Mouse (Mus musculus) MEL (cell line): ENCODE data around the gene Lrrc61. TPM values are rescaled to one million over a fixed set of nuclear protein-coding genes. Genes with fewer than 3 reads are reported as not detected.

ENCODE experiments used
- DNase-seq: peaks from one replicate; pipeline ENCODE4 v3.0.0; 2011; ENCODE audit warnings: low read depth, low spot score
- H3K27ac ChIP-seq: 2 replicates; pipeline ENCODE4 v1.5.1; 2012; ENCODE audit warnings: low read depth, mild to moderate bottlenecking, control low read depth, low read length, moderate library complexity; ENCODE audit not compliant: control insufficient read depth
- H3K27me3 ChIP-seq, 2 experiments: fragments of 150-350 bp in 1 of 2; sonication (generic) in 1 of 2; 2 replicates each; pipeline ENCODE4 v1.6.1; 2012; ENCODE audit warnings: low read length in 2 of 2, mild to moderate bottlenecking in 2 of 2, improper control_type of control experiment in 1 of 2, moderate library complexity in 1 of 2; ENCODE audit not compliant: insufficient read depth in 2 of 2, control insufficient read depth in 1 of 2
- H3K36me3 ChIP-seq, 2 experiments: 2 replicates each; pipeline ENCODE4 v1.6.1; 2012 to 2014; ENCODE audit warnings: low read length in 2 of 2, improper control_type of control experiment in 1 of 2, inconsistent platforms in 1 of 2, mild to moderate bottlenecking in 1 of 2; ENCODE audit not compliant: insufficient read depth in 2 of 2, control insufficient read depth in 1 of 2
- H3K4me1 ChIP-seq, 2 experiments: fragments of 150-350 bp in 1 of 2; sonication (generic) in 1 of 2; 2 replicates each; pipeline ENCODE4 v1.6.1; 2012; ENCODE audit warnings: low read length in 2 of 2, improper control_type of control experiment in 1 of 2, mild to moderate bottlenecking in 1 of 2; ENCODE audit not compliant: insufficient read depth in 2 of 2, control insufficient read depth in 1 of 2
- H3K4me3 ChIP-seq, 2 experiments: fragments of 150-350 bp in 1 of 2; sonication (generic) in 1 of 2; 2 replicates each; pipeline ENCODE4 v1.5.1; 2012; ENCODE audit warnings: low read depth in 2 of 2, low read length in 2 of 2, mild to moderate bottlenecking in 2 of 2, moderate library complexity in 2 of 2, control low read depth in 1 of 2, improper control_type of control experiment in 1 of 2; ENCODE audit not compliant: control insufficient read depth in 1 of 2, insufficient read depth in 1 of 2
- H3K79me2 ChIP-seq: 2 replicates; pipeline ENCODE4 v1.6.1; 2012; ENCODE audit warnings: mild to moderate bottlenecking, low read length, moderate library complexity; ENCODE audit not compliant: control insufficient read depth, poor library complexity, insufficient read depth
- H3K9ac ChIP-seq: 2 replicates; pipeline ENCODE4 v1.6.1; 2012; ENCODE audit warnings: low read depth, mild to moderate bottlenecking, control low read depth, low read length, moderate library complexity; ENCODE audit not compliant: control insufficient read depth, poor library complexity, severe bottlenecking
- H3K9me3 ChIP-seq: fragments of 150-350 bp; sonication (generic); replicated peaks from 2 replicates; pipeline ENCODE4 v1.6.1; 2012; ENCODE audit warnings: mild to moderate bottlenecking, low read length, improper control_type of control experiment, moderate library complexity; ENCODE audit not compliant: insufficient read depth
- CHD2 ChIP-seq: IDR thresholded peaks from 2 replicates; pipeline ENCODE4 v1.6.1; 2011; ENCODE audit warnings: low read length, improper control_type of control experiment
- CTCF ChIP-seq, 3 experiments: IDR thresholded peaks in 2 of 3; conservative IDR thresholded peaks in 1 of 3; 2 replicates each; pipeline ENCODE4 v1.5.1; 2011 to 2012; ENCODE audit warnings: low read length in 3 of 3, low read depth in 2 of 3, mild to moderate bottlenecking in 2 of 3, improper control_type of control experiment in 1 of 3, inconsistent platforms in 1 of 3, mixed read lengths in 1 of 3, moderate library complexity in 1 of 3; ENCODE audit not compliant: control insufficient read depth in 1 of 3, insufficient read depth in 1 of 3, poor library complexity in 1 of 3, severe bottlenecking in 1 of 3
- E2F4 ChIP-seq: IDR thresholded peaks from 2 replicates; pipeline ENCODE4 v1.6.1; 2011; ENCODE audit warnings: low read depth, low read length, improper control_type of control experiment, borderline replicate concordance
- EP300 ChIP-seq, 2 experiments: IDR thresholded peaks; 2 replicates each; pipeline ENCODE4 v1.6.1; 2011; ENCODE audit warnings: improper control_type of control experiment in 2 of 2, low read length in 2 of 2, low read depth in 1 of 2, mild to moderate bottlenecking in 1 of 2
- ETS1 ChIP-seq: IDR thresholded peaks from 2 replicates; pipeline ENCODE4 v1.6.1; 2012; ENCODE audit warnings: low read depth, mild to moderate bottlenecking, inconsistent platforms, low read length, improper control_type of control experiment, moderate library complexity
- GABPA ChIP-seq: IDR thresholded peaks from 2 replicates; pipeline ENCODE4 v1.6.1; 2012; ENCODE audit warnings: low read depth, mild to moderate bottlenecking, inconsistent platforms, low read length, improper control_type of control experiment, moderate library complexity
- HCFC1 ChIP-seq: IDR thresholded peaks from 2 replicates; pipeline ENCODE4 v1.6.1; 2012; ENCODE audit warnings: low read depth, mild to moderate bottlenecking, inconsistent platforms, low read length, improper control_type of control experiment, moderate library complexity
- JUND ChIP-seq: IDR thresholded peaks from 2 replicates; pipeline ENCODE4 v1.6.1; 2011; ENCODE audit warnings: low read depth, mild to moderate bottlenecking, improper control_type of control experiment, low read length
- KAT2A ChIP-seq: conservative IDR thresholded peaks from 2 replicates; pipeline ENCODE4 v1.6.1; 2012; ENCODE audit warnings: low read depth, low read length, improper control_type of control experiment, inconsistent platforms
- MEF2A ChIP-seq: IDR thresholded peaks from 2 replicates; pipeline ENCODE4 v1.6.1; 2014; ENCODE audit warnings: low read depth, mild to moderate bottlenecking, inconsistent platforms, low read length, improper control_type of control experiment; ENCODE audit not compliant: poor library complexity, insufficient replicate concordance, severe bottlenecking; ENCODE audit errors: extremely low read depth
- MYB ChIP-seq: IDR thresholded peaks from 2 replicates; pipeline ENCODE4 v1.6.1; 2011; ENCODE audit warnings: mild to moderate bottlenecking, low read depth, low read length, improper control_type of control experiment
- MYC ChIP-seq: IDR thresholded peaks from 2 replicates; pipeline ENCODE4 v1.6.1; 2011; ENCODE audit warnings: low read depth, mild to moderate bottlenecking, low read length, improper control_type of control experiment, moderate library complexity
- NELFE ChIP-seq: IDR thresholded peaks from 2 replicates; pipeline ENCODE4 v1.6.1; 2011; ENCODE audit warnings: low read depth, low read length, improper control_type of control experiment
- NRF1 ChIP-seq: IDR thresholded peaks from 2 replicates; pipeline ENCODE4 v1.6.1; 2014; ENCODE audit warnings: low read depth, mild to moderate bottlenecking, inconsistent platforms, low read length, improper control_type of control experiment, moderate library complexity; ENCODE audit not compliant: poor library complexity, insufficient read depth, severe bottlenecking
- POLR2A ChIP-seq, 2 experiments: IDR thresholded peaks; 2 replicates each; pipeline ENCODE4 v1.6.1; 2011 to 2012; ENCODE audit warnings: low read length in 2 of 2, mild to moderate bottlenecking in 2 of 2, control low read depth in 1 of 2, improper control_type of control experiment in 1 of 2, low read depth in 1 of 2, moderate library complexity in 1 of 2; ENCODE audit not compliant: control insufficient read depth in 1 of 2, insufficient read depth in 1 of 2, poor library complexity in 1 of 2
- POLR2AphosphoS2 ChIP-seq: IDR thresholded peaks from 2 replicates; pipeline ENCODE4 v1.6.1; 2011; ENCODE audit warnings: low read length, improper control_type of control experiment
- POLR2AphosphoS5 ChIP-seq: IDR thresholded peaks from 2 replicates; pipeline ENCODE4 v1.6.1; 2012; ENCODE audit warnings: low read depth, borderline replicate concordance, mild to moderate bottlenecking, inconsistent platforms, low read length, moderate library complexity, mixed read lengths
- RCOR1 ChIP-seq: IDR thresholded peaks from 2 replicates; pipeline ENCODE4 v1.6.1; 2012; ENCODE audit warnings: low read depth, mild to moderate bottlenecking, inconsistent platforms, low read length, improper control_type of control experiment
- SIN3A ChIP-seq: IDR thresholded peaks from 2 replicates; pipeline ENCODE4 v1.6.1; 2012; ENCODE audit warnings: low read length, improper control_type of control experiment, inconsistent platforms
- TAL1 ChIP-seq: IDR thresholded peaks from 2 replicates; pipeline ENCODE4 v1.6.1; 2012; ENCODE audit warnings: mild to moderate bottlenecking, inconsistent platforms, low read length, moderate library complexity, mixed read lengths
- TCF12 ChIP-seq: IDR thresholded peaks from 2 replicates; pipeline ENCODE4 v1.6.1; 2014; ENCODE audit warnings: low read depth, mild to moderate bottlenecking, inconsistent platforms, low read length, improper control_type of control experiment, moderate library complexity
- USF2 ChIP-seq, 2 experiments: IDR thresholded peaks; 2 replicates each; pipeline ENCODE4 v1.6.1; 2011 to 2012; ENCODE audit warnings: improper control_type of control experiment in 2 of 2, low read length in 2 of 2, borderline replicate concordance in 1 of 2, inconsistent platforms in 1 of 2, low read depth in 1 of 2, mild to moderate bottlenecking in 1 of 2; ENCODE audit not compliant: insufficient read depth in 1 of 2
- ZKSCAN1 ChIP-seq: IDR thresholded peaks from 2 replicates; pipeline ENCODE4 v1.6.1; 2012; ENCODE audit warnings: low read depth, mild to moderate bottlenecking, inconsistent platforms, low read length, improper control_type of control experiment, moderate library complexity
- polyA plus RNA-seq, 2 experiments: library from polyadenylated mRNA; stranded (reverse) in 1 of 2; unstranded in 1 of 2; fragments of >175 nt in 1 of 2; fragments of >200 nt in 1 of 2; gene quantifications; 2 replicates each; pipeline versions ENCODE4 v1.2.1 to v1.2.4; 2012; ENCODE audit warnings: low replicate concordance in 2 of 2, low read depth in 1 of 2; ENCODE audit not compliant: insufficient read length in 2 of 2, insufficient read depth in 1 of 2, missing spikeins in 1 of 2
- total RNA-seq: library from RNA; depleted of rRNA; stranded (reverse); fragments of 300-350 nt; gene quantifications from 2 replicates; pipeline ENCODE4 v1.2.3, GENCODE M21; 2012

Lrrc61 gene
- total and polyA plus RNA-seq, 3 experiments = not detected

- H3K79me2 ChIP-seq = no peaks in the 10 kb centered on the region
- H3K4me1 ChIP-seq = no peaks in the 10 kb centered on the region
- no peaks in the 10 kb centered on the region for H3K9me3 ChIP-seq
- H3K9ac ChIP-seq = no peak overlapping the region
- no peak overlapping the region for H3K4me3 ChIP-seq
- H3K27me3 ChIP-seq = no peaks in the 10 kb centered on the region
- no peaks in the 10 kb centered on the region for H3K36me3 ChIP-seq
- TF ChIP-seq POLR2AphosphoS5 (no peak), NRF1 (no peak), TAL1 (no peak), CHD2 (no peak), CTCF (IDR thresholded peaks at IDR 0.05 in 2 of 3, conservative IDR thresholded peaks at IDR 0.05 in 1 of 3; ENCODE audit: control insufficient read depth in 1 of 3, insufficient read depth in 1 of 3, low read depth in 2 of 3, low read length in 3 of 3, poor library complexity in 1 of 3, severe bottlenecking in 1 of 3) (no peak), RCOR1 (no peak), MYB (no peak), MYC (no peak)
- TF ChIP-seq, all 39 proteins: peak for 0
- H3K27ac ChIP-seq = no peak overlapping the region
- no peak for DNase-seq
Observed at GRCm38 (mm10) chr6:48530862-48531261, 23.7 kb upstream of the Lrrc61 start.

DNA sequence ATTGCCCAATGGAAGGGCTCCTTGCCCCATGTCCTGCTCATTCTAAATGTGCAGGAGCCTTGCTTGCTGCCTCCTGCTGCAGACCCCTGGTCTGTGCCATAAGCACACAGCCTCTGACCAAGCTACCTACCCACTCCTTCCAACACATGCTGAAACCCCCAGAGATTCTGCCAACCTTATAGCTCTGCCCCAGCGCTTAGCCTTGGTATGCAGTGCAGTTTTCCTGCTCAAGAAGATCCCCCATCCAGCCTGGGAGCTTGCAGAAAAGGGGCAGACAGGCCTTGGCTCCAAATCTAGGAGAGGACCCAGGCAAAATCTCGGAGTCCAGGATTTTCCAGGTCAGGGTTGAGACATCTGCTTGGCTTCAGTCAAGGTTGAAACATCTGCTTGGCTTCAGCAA is 21.1 kb upstream of the Lrrc61 start:
- DNase-seq = no peak
- Histone ChIP-seq H3K4me3 (no peak overlapping the region), H3K9me3 (no peaks in the 10 kb centered on the region), H3K4me1 (no peaks in the 10 kb centered on the region), H3K36me3 (no peaks in the 10 kb centered on the region), H3K27me3 (no peaks in the 10 kb centered on the region), H3K9ac (no peak overlapping the region), H3K27ac (no peak overlapping the region), H3K79me2 (no peaks in the 10 kb centered on the region)
- TF ChIP-seq HCFC1 (no peak), ETS1 (no peak), CHD2 (no peak), GABPA (no peak), TAL1 (no peak), MYC (no peak), MEF2A (no peak), NRF1 (no peak), TCF12 (no peak), JUND (no peak), USF2 (IDR thresholded peaks at IDR 0.05; ENCODE audit: borderline replicate concordance in 1 of 2, insufficient read depth in 1 of 2, low read depth in 1 of 2, low read length in 2 of 2) (no peak), SIN3A (no peak), ZKSCAN1 (no peak), NELFE (no peak), POLR2A (IDR thresholded peaks at IDR 0.05; ENCODE audit: control insufficient read depth in 1 of 2, insufficient read depth in 1 of 2, low read depth in 1 of 2, low read length in 2 of 2, poor library complexity in 1 of 2) (no peak), POLR2AphosphoS2 (no peak), EP300 (IDR thresholded peaks at IDR 0.05; ENCODE audit: low read depth in 1 of 2, low read length in 2 of 2) (no peak), E2F4 (no peak), KAT2A (no peak), POLR2AphosphoS5 (no peak)
